In genomic region chr16:23145211-23145610, GRCm38 (mm10) we compare ENCODE assay signal across 22 mouse cellular contexts. TPM values are rescaled to one million over a fixed set of nuclear protein-coding genes. Genes with fewer than 3 reads are reported as not detected.
"Had no signal": no experiment of that assay in that cellular context is flagged by ENCODE, and none has a peak within 500 bp of the region (broad histone marks: within the 10 kb centered on the region; RNA-seq: fewer than 3 reads in every experiment).

No protein-coding gene starts in this region.

- H3K4me2 ChIP-seq: lung, embryonic 15.5 days; midbrain, embryonic 12.5 days; neural tube, embryonic 12.5 days; stomach, embryonic 15.5 days had no signal

- H3K36me3 ChIP-seq: lung, embryonic 15.5 days; midbrain, embryonic 10.5 days; midbrain, embryonic 12.5 days; neural tube, embryonic 12.5 days; stomach, embryonic 15.5 days had no signal

- H3K9me3 ChIP-seq: lung, embryonic 15.5 days; midbrain, embryonic 10.5 days; midbrain, embryonic 12.5 days; neural tube, embryonic 12.5 days; stomach, embryonic 15.5 days had no signal

- ATAC-seq: lung, postnatal 0 days; midbrain, embryonic 16.5 days had no signal

- H3K9ac ChIP-seq: liver, postnatal 0 days; lung, embryonic 15.5 days; midbrain, embryonic 12.5 days; neural tube, embryonic 12.5 days; stomach, embryonic 15.5 days had no signal

- DNase-seq: liver, postnatal 0 days; lung, adult 2 months; lung, postnatal 14 days; lung, postnatal 36 days; midbrain, embryonic 14.5 days; right cerebral cortex, postnatal 14 days; thymus, adult 2 months; thymus, postnatal 25 days; thymus, postnatal 4 days had no signal

- H3K4me3 ChIP-seq: lung, embryonic 15.5 days; midbrain, embryonic 10.5 days; midbrain, embryonic 12.5 days; myocyte; neural tube, embryonic 12.5 days; stomach, embryonic 15.5 days had no signal

- H3K27ac ChIP-seq: lung, embryonic 15.5 days; macrophage; midbrain, embryonic 10.5 days; midbrain, embryonic 12.5 days; neural tube, embryonic 12.5 days; stomach, embryonic 15.5 days; stomach, postnatal 0 days had no signal

- H3K4me1 ChIP-seq: lung, embryonic 15.5 days; midbrain, embryonic 10.5 days; midbrain, embryonic 12.5 days; neural tube, embryonic 12.5 days; stomach, embryonic 15.5 days had no signal

- H3K27me3 ChIP-seq: lung, embryonic 15.5 days; midbrain, embryonic 12.5 days; neural tube, embryonic 12.5 days; stomach, embryonic 15.5 days had no signal

RNA-seq across cellular contexts. Expression of gene Adipoq, which starts 1.1 kb away (rescaled TPM):
- total RNA-seq: megakaryocyte-erythroid progenitor cell, adult 5-6 weeks; neutrophil, adult 5-6 weeks had no signal
- polyA plus RNA-seq: liver, postnatal 0 days; lung, postnatal 0 days; macrophage; midbrain, embryonic 10.5 days; midbrain, embryonic 12.5 days; midbrain, embryonic 14.5 days; midbrain, embryonic 16.5 days; myocyte; neural tube, embryonic 12.5 days; neural tube, embryonic 14.5 days; stomach, embryonic 15.5 days; stomach, postnatal 0 days had no signal
